Mouse (Mus musculus): Measurements from ENCODE around the gene Gnao1. TPM values are rescaled to one million over a fixed set of nuclear protein-coding genes. Genes with fewer than 3 reads are reported as not detected.
A peak's percentile ranks its signal among the peaks of the same experiment; 100 is the strongest.

Gene Gnao1
- polyA plus RNA-seq (2014; fragmentation: Nextera tagmentation; extraction: Ambion mirVana), result 1.1 and 2.2 TPM in 2 replicates

DNA sequence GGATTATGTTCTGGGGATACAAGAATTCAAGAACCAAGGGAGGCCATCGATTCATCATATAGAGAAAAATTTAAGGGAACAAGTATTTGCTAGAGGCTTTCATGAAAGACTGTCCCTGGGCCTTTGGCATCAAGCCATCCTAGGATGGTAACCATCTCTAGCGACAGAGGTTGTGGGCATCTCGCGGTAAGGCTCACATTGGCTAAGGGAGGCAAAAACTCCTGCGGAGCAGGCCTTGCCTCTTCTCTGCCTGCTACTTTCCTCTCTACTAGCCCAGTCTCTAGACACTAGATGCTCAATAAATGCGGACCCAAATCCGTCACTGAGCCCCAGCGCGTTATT is at the start of gene Gnao1:
Gene Gnao1, plus strand, starts transcription at position 281 of the 342 bp plus-strand sequence.
- H3K9ac ChIP-seq (ENCODE audit: low read length), result peak within 1 kb of the TSS; percentile 55
- H3K4me2 ChIP-seq (ENCODE audit: low read depth, severe bottlenecking), result peak within 1 kb of the TSS; percentile 82
- H3K36me3 ChIP-seq (ENCODE audit: control insufficient read depth, insufficient read depth, low read length), result no peaks in the 10 kb centered on the region
- H3K9me3 ChIP-seq (ENCODE audit: control insufficient read depth, low read length), result no peaks in the 10 kb centered on the region
- peaks cover 29% of the 10 kb centered on the region for H3K27me3 ChIP-seq (ENCODE audit: control insufficient read depth, insufficient read depth, low read length)
- DNase-seq (ENCODE audit: low spot score) (no peak), ATAC-seq (ENCODE audit: insufficient number of reproducible peaks, low FRiP score, low TSS enrichment, low read depth) (no peak)
- H3K27ac ChIP-seq (replicated peaks; ENCODE audit: low read depth, low read length), result no peak within 1 kb of the TSS
- peak within 1 kb of the TSS; percentile 58 for H3K4me3 ChIP-seq (ENCODE audit: low read depth, low read length)
- peaks cover 9% of the 10 kb centered on the region; the same call in 1 of the 2 replicates for H3K4me1 ChIP-seq (ENCODE audit: control insufficient read depth, insufficient read depth, low read length)
- WGBS, result 11% methylated on average over 9 of the region's 9 CpGs

DNA sequence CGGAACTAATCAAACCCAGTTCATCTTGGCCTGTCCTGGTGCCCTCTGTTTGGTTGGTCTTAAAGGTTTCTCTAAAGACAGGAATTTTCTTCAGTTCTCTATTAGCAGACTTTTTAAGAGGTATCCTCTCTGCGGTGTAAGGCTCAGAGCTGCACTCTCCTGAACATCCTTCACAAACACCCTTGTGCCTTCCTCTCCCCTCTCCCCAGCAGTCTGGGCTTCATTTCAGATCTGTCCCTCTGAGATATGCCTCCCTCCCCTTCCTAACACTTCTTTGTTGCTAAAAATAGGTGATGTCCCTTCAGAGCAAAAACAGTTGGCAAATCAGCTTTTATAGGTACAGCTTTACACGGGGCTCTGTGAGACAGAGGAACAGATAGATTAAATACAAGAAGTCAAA is 32.2 kb upstream of the Gnao1 start:
- Histone ChIP-seq H3K27ac (replicated peaks; ENCODE audit: low read depth, low read length) (no peak overlapping the region), H3K9ac (ENCODE audit: low read length) (no peak overlapping the region), H3K36me3 (ENCODE audit: control insufficient read depth, insufficient read depth, low read length) (no peaks in the 10 kb centered on the region), H3K4me3 (ENCODE audit: low read depth, low read length) (no peak overlapping the region), H3K9me3 (ENCODE audit: control insufficient read depth, low read length) (no peaks in the 10 kb centered on the region), H3K4me1 (ENCODE audit: control insufficient read depth, insufficient read depth, low read length) (no peaks in the 10 kb centered on the region), H3K4me2 (ENCODE audit: low read depth, severe bottlenecking) (no peak overlapping the region), H3K27me3 (ENCODE audit: control insufficient read depth, insufficient read depth, low read length) (no peaks in the 10 kb centered on the region)
- no peak for DNase-seq (ENCODE audit: low spot score)
- WGBS, result 59% methylated on average over 3 of the region's 3 CpGs
- ATAC-seq (ENCODE audit: insufficient number of reproducible peaks, low FRiP score, low TSS enrichment, low read depth), result no peak

DNA sequence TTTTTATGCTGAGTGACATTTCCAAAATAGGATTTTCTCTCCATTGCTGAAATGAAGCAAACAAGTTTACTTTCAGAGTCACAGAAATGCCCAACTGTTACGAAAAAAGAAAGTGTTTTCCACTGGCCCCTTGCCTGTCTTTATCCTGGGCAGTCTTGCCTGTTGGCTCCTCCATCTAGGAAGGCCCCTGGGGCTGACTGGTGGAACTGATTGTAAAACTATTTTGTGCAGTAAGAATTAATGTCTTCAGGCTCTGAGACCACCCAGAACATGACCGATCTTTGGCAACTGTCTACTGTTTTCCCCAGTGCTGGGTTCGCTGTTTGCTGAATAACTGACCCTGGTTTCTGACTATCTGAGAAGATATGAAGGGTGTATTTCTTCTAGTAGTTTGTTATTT is 540 bp upstream of the Gnao1 start:
- peaks cover 29% of the 10 kb centered on the region for H3K27me3 ChIP-seq (ENCODE audit: control insufficient read depth, insufficient read depth, low read length)
- 79% methylated on average over 3 of the region's 3 CpGs for WGBS

GRCm38 (mm10) chr8:93810028-93810858 is 477 bp downstream of the Gnao1 start:
- Histone ChIP-seq H3K4me2 (ENCODE audit: low read depth, severe bottlenecking) (peak overlapping the region; percentile 82), H3K36me3 (ENCODE audit: control insufficient read depth, insufficient read depth, low read length) (no peaks in the 10 kb centered on the region), H3K4me3 (ENCODE audit: low read depth, low read length) (peak overlapping the region; percentile 58), H3K27ac (replicated peaks; ENCODE audit: low read depth, low read length) (no peak overlapping the region), H3K4me1 (ENCODE audit: control insufficient read depth, insufficient read depth, low read length) (peaks cover 9% of the 10 kb centered on the region; the same call in 1 of the 2 replicates), H3K9ac (ENCODE audit: low read length) (peak overlapping the region; percentile 55), H3K9me3 (ENCODE audit: control insufficient read depth, low read length) (no peaks in the 10 kb centered on the region), H3K27me3 (ENCODE audit: control insufficient read depth, insufficient read depth, low read length) (peaks cover 29% of the 10 kb centered on the region)
- ATAC-seq (ENCODE audit: insufficient number of reproducible peaks, low FRiP score, low TSS enrichment, low read depth), result peak; percentile 80
- WGBS, result under 1% methylated on average over 35 of the region's 116 CpGs
- peak; percentile 82 for DNase-seq (ENCODE audit: low spot score)

More for the DNA sequence above, 540 bp upstream of the Gnao1 start:
- Histone ChIP-seq H3K9ac (ENCODE audit: low read length) (no peak overlapping the region), H3K27ac (replicated peaks; ENCODE audit: low read depth, low read length) (no peak overlapping the region), H3K36me3 (ENCODE audit: control insufficient read depth, insufficient read depth, low read length) (no peaks in the 10 kb centered on the region), H3K4me2 (ENCODE audit: low read depth, severe bottlenecking) (no peak overlapping the region), H3K4me3 (ENCODE audit: low read depth, low read length) (no peak overlapping the region), H3K9me3 (ENCODE audit: control insufficient read depth, low read length) (no peaks in the 10 kb centered on the region), H3K4me1 (ENCODE audit: control insufficient read depth, insufficient read depth, low read length) (peaks cover 9% of the 10 kb centered on the region; the same call in 1 of the 2 replicates)
- ATAC-seq (ENCODE audit: insufficient number of reproducible peaks, low FRiP score, low TSS enrichment, low read depth), result no peak
- DNase-seq (ENCODE audit: low spot score), result no peak

DNA sequence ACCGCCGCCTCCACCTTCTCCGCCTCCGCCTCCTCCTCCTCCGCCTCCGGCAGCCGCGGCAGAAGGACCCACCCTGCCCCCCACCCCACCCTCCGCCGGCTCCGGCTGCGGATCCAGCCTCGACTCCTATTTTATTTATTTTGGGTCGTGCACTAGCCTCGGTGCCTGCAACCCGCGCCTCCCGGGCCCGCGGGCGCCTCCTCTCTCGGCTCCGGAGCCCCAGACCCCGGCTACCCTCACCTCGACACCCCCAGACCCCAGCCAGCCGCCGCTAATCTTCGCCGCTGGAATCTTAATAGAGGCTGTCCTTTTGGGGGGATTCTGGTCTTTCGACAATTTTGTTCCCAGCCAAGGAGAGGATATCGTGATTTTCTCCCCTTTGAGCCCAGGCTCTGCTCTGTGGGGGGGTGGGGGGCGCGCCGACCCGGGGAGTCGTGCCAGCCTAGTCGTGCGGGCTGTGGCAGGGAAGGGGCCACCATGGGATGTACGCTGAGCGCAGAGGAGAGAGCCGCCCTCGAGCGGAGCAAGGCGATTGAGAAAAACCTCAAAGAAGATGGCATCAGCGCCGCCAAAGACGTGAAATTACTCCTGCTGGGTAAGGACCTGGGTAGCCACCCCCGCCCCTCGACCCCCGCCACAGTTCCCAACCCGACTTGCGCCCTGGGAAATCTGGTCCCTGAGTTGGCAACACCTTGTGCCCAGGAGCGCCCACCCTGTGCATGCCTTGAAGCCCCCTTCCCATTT is 1.3 kb downstream of the Gnao1 start:
- peak overlapping the region; percentile 82 for H3K4me2 ChIP-seq (ENCODE audit: low read depth, severe bottlenecking)
- H3K9me3 ChIP-seq (ENCODE audit: control insufficient read depth, low read length), result no peaks in the 10 kb centered on the region
- H3K27me3 ChIP-seq (ENCODE audit: control insufficient read depth, insufficient read depth, low read length), result peaks cover 29% of the 10 kb centered on the region
- peak overlapping the region; percentile 55 for H3K9ac ChIP-seq (ENCODE audit: low read length)
- H3K36me3 ChIP-seq (ENCODE audit: control insufficient read depth, insufficient read depth, low read length), result no peaks in the 10 kb centered on the region
- H3K27ac ChIP-seq (replicated peaks; ENCODE audit: low read depth, low read length), result no peak overlapping the region
- H3K4me1 ChIP-seq (ENCODE audit: control insufficient read depth, insufficient read depth, low read length), result peaks cover 9% of the 10 kb centered on the region; the same call in 1 of the 2 replicates
- DNase-seq (ENCODE audit: low spot score), result no peak
- under 1% methylated on average over 40 of the region's 53 CpGs for WGBS
- ATAC-seq (ENCODE audit: insufficient number of reproducible peaks, low FRiP score, low TSS enrichment, low read depth), result no peak; the same call in 1 of the 2 replicates
- H3K4me3 ChIP-seq (ENCODE audit: low read depth, low read length), result peak overlapping the region; percentile 58

DNA sequence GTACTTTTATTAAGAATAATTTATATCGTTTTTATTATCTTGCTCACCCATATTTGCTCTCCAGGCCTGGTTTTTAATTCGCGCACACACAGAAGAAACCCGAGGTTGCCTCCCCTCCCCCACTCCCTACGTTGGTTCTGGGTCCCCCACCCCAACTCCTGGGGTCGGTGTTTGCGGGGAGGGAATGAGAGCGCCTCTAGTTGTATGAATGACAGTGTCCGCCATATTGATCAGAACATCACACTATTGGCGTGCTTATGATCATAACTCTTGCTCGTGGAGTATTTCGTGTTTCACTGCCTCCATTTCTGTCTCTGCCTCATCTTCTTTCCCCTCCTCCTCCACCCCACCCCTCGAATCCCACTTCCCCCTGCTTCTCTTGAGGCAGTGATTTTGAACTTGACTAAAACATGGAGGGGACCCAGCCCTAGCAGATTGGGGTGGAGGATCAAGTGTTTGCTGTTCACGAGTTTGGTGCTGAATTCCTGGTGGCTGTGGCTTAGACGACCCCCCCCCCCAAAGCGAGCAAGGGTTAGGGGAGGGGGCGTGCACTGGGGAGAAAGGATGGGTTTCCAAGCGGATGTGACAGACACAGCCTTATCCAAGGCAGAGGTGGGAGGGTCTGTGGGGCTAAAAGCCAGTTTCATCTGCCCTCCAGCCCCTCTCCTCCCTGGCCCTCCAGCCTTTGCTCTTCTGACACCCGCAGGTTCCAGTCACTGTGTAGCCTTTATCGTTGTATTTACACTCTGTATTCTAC is 2.1 kb downstream of the Gnao1 start:
- ATAC-seq (ENCODE audit: insufficient number of reproducible peaks, low FRiP score, low TSS enrichment, low read depth) (no peak), DNase-seq (ENCODE audit: low spot score) (peak; percentile 34)
- Histone ChIP-seq H3K4me3 (ENCODE audit: low read depth, low read length) (no peak overlapping the region), H3K27me3 (ENCODE audit: control insufficient read depth, insufficient read depth, low read length) (peaks cover 29% of the 10 kb centered on the region), H3K9ac (ENCODE audit: low read length) (no peak overlapping the region), H3K27ac (replicated peaks; ENCODE audit: low read depth, low read length) (no peak overlapping the region), H3K4me2 (ENCODE audit: low read depth, severe bottlenecking) (no peak overlapping the region), H3K4me1 (ENCODE audit: control insufficient read depth, insufficient read depth, low read length) (peaks cover 9% of the 10 kb centered on the region; the same call in 1 of the 2 replicates), H3K36me3 (ENCODE audit: control insufficient read depth, insufficient read depth, low read length) (no peaks in the 10 kb centered on the region), H3K9me3 (ENCODE audit: control insufficient read depth, low read length) (no peaks in the 10 kb centered on the region)
- 17% methylated on average over 20 of the region's 20 CpGs for WGBS

- 9% methylated on average over 35 of the region's 35 CpGs for WGBS
- H3K9ac ChIP-seq (ENCODE audit: low read length), result no peak overlapping the region
- H3K27me3 ChIP-seq (ENCODE audit: control insufficient read depth, insufficient read depth, low read length), result peaks cover 29% of the 10 kb centered on the region
- H3K27ac ChIP-seq (replicated peaks; ENCODE audit: low read depth, low read length), result no peak overlapping the region
- peak overlapping the region; percentile 44 for H3K4me2 ChIP-seq (ENCODE audit: low read depth, severe bottlenecking)
- H3K9me3 ChIP-seq (ENCODE audit: control insufficient read depth, low read length), result no peaks in the 10 kb centered on the region
- no peaks in the 10 kb centered on the region for H3K36me3 ChIP-seq (ENCODE audit: control insufficient read depth, insufficient read depth, low read length)
- peaks cover 9% of the 10 kb centered on the region; the same call in 1 of the 2 replicates for H3K4me1 ChIP-seq (ENCODE audit: control insufficient read depth, insufficient read depth, low read length)
- ATAC-seq (ENCODE audit: insufficient number of reproducible peaks, low FRiP score, low TSS enrichment, low read depth) (peak; percentile 15), DNase-seq (ENCODE audit: low spot score) (peak; percentile 29)
- H3K4me3 ChIP-seq (ENCODE audit: low read depth, low read length), result peak overlapping the region; percentile 15; the same call in 1 of the 2 replicates
Measured at GRCm38 (mm10) chr8:93812566-93813404, 3.0 kb downstream of the Gnao1 start.
